Mouse (Mus musculus) hindbrain, embryonic 13.5 days (tissue): ENCODE data around the gene Kif21b. TPM values are rescaled to one million over a fixed set of nuclear protein-coding genes. Genes with fewer than 3 reads are reported as not detected.
A peak's percentile ranks its signal among the peaks of the same experiment; 100 is the strongest.

ENCODE experiments used
- ATAC-seq: fragments of 200-750 bp; cut with Nextera tagmentation; 2 replicates; pipeline ENCODE4 v1.8.0; 2017; ENCODE audit warnings: moderate TSS enrichment; ENCODE audit not compliant: low FRiP score
- H3K27ac ChIP-seq: fragments of 300-500 bp; sonication (generic); 2 replicates; pipeline ENCODE4 v1.5.1; 2015; ENCODE audit warnings: inconsistent platforms, mild to moderate bottlenecking, moderate library complexity
- H3K27me3 ChIP-seq: fragments of 300-500 bp; sonication (generic); 2 replicates; pipeline ENCODE4 v1.6.1; 2015; ENCODE audit warnings: mild to moderate bottlenecking, inconsistent platforms
- H3K36me3 ChIP-seq: fragments of 300-500 bp; sonication (generic); 2 replicates; pipeline ENCODE4 v1.6.1; 2015; ENCODE audit warnings: mild to moderate bottlenecking, inconsistent platforms
- H3K4me1 ChIP-seq: fragments of 300-500 bp; sonication (generic); replicated peaks from 2 replicates; pipeline ENCODE4 v1.6.1; 2015; ENCODE audit warnings: inconsistent platforms
- H3K4me2 ChIP-seq: fragments of 300-500 bp; sonication (generic); 2 replicates; pipeline ENCODE4 v1.6.1; 2015; ENCODE audit warnings: inconsistent platforms, mild to moderate bottlenecking, moderate library complexity
- H3K4me3 ChIP-seq: fragments of 300-500 bp; sonication (generic); 2 replicates; pipeline ENCODE4 v1.5.1; 2015; ENCODE audit warnings: mild to moderate bottlenecking, inconsistent platforms
- H3K9ac ChIP-seq: fragments of 300-500 bp; sonication (generic); 2 replicates; pipeline ENCODE4 v1.6.1; 2015; ENCODE audit warnings: mild to moderate bottlenecking, inconsistent platforms
- H3K9me3 ChIP-seq: fragments of 300-500 bp; sonication (generic); 2 replicates; pipeline ENCODE4 v1.6.1; 2016; ENCODE audit warnings: inconsistent platforms
- WGBS: fragments of 180-500 bp; shearing (Covaris S2); methylation state at CpG from one replicate; pipeline ENCODE4 v1.1.7; 2015; 5-methylcytosine and 5-hydroxymethylcytosine counted together
- polyA plus RNA-seq: library from polyadenylated mRNA; unstranded; fragments of >200 nt; fragmentation: Nextera tagmentation; extraction: Ambion mirVana; gene quantifications from 2 replicates; pipeline ENCODE4 v1.2.1, GENCODE M21; 2015

Gene Kif21b
- polyA plus RNA-seq, 1 experiment from 2014 or later: 43.7 TPM

DNA sequence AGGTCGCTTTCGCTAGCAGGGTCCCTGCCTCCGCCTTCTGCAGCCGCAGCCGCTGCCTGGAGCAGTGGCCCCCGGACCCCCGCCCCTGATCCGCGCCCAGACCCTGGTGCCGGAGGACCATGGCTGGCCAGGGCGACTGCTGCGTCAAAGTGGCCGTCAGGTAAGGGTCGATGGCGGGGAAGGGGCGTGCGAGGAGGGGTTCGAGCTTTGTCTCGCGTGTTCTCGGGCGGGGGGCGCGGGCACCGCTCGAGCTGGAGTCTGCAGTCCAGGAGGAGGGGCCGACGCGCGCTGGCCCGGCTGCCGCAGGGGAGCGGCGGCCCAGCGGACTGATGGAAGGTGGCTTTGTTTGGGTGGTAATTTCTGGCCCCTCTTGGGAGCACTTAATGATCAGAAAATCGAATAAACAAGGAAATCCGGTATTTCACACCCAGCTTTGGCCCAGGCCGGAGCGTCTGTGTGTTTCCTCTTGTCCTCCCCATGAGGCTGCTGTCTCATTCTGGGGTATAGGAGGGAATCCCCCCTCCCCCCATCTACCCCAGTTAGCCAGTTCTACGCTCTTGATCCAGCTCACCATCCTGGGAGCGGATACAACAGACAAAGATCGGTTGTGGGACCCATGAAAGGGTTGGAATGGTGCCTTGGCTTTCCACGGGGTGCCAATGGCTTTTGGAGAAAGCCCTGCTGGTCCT is 558 bp downstream of the Kif21b start:
- Histone ChIP-seq H3K27ac (peak overlapping the region; percentile 97), H3K9me3 (no peaks in the 10 kb centered on the region), H3K9ac (peak overlapping the region; percentile 99), H3K27me3 (peaks cover 12% of the 10 kb centered on the region; the same call in 1 of the 2 replicates), H3K36me3 (peaks cover 3% of the 10 kb centered on the region; the same call in 1 of the 2 replicates), H3K4me1 (peaks cover 77% of the 10 kb centered on the region), H3K4me2 (peak overlapping the region; percentile 82), H3K4me3 (peak overlapping the region; percentile 94)
- peak; percentile 58 for ATAC-seq
- under 1% methylated on average over 43 of the region's 43 CpGs for WGBS

- Histone ChIP-seq H3K9ac (peak overlapping the region; percentile 99), H3K36me3 (peaks cover 4% of the 10 kb centered on the region; the same call in 1 of the 2 replicates), H3K4me1 (peaks cover 85% of the 10 kb centered on the region), H3K4me2 (peak overlapping the region; percentile 82), H3K27me3 (peaks cover 12% of the 10 kb centered on the region; the same call in 1 of the 2 replicates), H3K27ac (peak overlapping the region; percentile 97), H3K4me3 (peak overlapping the region; percentile 94), H3K9me3 (no peaks in the 10 kb centered on the region)
- ATAC-seq: peak; percentile 22
- 25% methylated on average over 10 of the region's 10 CpGs for WGBS
Observed at GRCm38 (mm10) chr1:136132386-136133201, 1.4 kb downstream of the Kif21b start.

DNA sequence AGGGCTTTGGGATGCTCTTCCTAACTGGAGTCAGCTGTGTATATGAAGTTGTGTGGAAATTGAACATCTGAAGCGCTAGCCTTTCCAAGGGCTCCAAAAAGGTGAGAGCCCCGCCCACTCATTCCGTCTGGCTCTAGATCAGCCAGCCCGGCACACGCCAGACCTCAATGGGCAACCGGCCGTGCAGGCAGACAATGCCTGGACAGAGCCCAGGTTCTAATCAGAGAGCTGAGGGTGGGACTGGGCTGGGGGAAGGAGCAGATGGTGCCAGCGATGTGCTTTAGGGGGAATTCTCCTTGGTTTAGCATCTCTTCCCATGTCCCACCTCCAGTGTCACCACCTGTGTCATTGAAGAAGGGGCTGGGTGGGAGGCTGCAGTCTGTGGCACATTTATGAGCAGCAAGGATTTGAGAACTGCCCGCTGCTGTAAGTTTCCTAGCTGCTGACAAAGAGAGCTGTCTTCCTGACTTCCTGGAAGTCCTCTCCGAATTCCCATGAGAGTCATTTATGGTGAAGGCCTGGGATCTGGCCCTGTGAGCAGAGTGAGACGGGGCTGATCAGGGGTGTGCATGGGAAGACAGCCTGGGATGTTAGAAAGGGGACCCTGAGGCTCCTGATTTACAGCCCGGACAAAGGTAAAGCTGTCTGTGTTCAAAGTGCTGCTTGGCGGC is 2.5 kb downstream of the Kif21b start:
- no peak for ATAC-seq
- 32% methylated on average over 13 of the region's 13 CpGs for WGBS
- H3K9ac ChIP-seq: peak overlapping the region; percentile 99

DNA sequence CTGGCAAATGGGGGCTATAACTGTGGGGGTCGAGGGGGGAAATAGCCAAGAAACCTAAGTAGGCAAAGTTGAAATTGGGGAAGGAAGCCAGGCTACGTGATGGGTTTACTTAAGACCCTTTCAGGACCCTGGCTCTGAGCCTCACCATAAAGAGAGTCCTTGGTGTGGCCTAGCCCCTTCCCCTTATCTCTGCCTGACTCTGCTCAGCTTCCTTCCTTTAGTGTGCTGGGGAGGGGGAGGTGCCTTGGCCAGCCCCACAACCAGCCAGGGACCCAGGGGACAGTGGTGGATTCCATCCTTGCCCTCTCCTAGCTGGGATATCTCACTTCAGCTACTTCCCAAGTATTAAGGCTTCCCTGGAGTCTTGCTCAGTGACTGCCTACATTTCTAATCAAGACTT is 3.4 kb downstream of the Kif21b start:
- H3K9ac ChIP-seq: peak overlapping the region; percentile 99
- H3K4me2 ChIP-seq: peak overlapping the region; percentile 82
- H3K9me3 ChIP-seq: no peaks in the 10 kb centered on the region
- H3K27ac ChIP-seq: no peak overlapping the region
- peaks cover 4% of the 10 kb centered on the region; the same call in 1 of the 2 replicates for H3K36me3 ChIP-seq
- H3K4me1 ChIP-seq: peaks cover 88% of the 10 kb centered on the region
- no peak for ATAC-seq
- WGBS: 87% methylated on average over 2 of the region's 2 CpGs
- H3K27me3 ChIP-seq: peaks cover 6% of the 10 kb centered on the region; the same call in 1 of the 2 replicates
- peak overlapping the region; percentile 94 for H3K4me3 ChIP-seq

More for the DNA sequence above, 2.5 kb downstream of the Kif21b start:
- no peaks in the 10 kb centered on the region for H3K9me3 ChIP-seq
- peak overlapping the region; percentile 82 for H3K4me2 ChIP-seq
- peak overlapping the region; percentile 97 for H3K27ac ChIP-seq
- peaks cover 12% of the 10 kb centered on the region; the same call in 1 of the 2 replicates for H3K27me3 ChIP-seq
- peaks cover 88% of the 10 kb centered on the region for H3K4me1 ChIP-seq
- peak overlapping the region; percentile 94 for H3K4me3 ChIP-seq
- H3K36me3 ChIP-seq: peaks cover 4% of the 10 kb centered on the region; the same call in 1 of the 2 replicates

- Histone ChIP-seq H3K9me3 (no peaks in the 10 kb centered on the region), H3K4me2 (peak overlapping the region; percentile 82), H3K9ac (peak overlapping the region; percentile 99; the same call in 1 of the 2 replicates), H3K27me3 (peaks cover under 1% of the 10 kb centered on the region; the same call in 1 of the 2 replicates), H3K4me1 (peaks cover 90% of the 10 kb centered on the region), H3K27ac (no peak overlapping the region), H3K36me3 (peaks cover 4% of the 10 kb centered on the region; the same call in 1 of the 2 replicates), H3K4me3 (peak overlapping the region; percentile 94)
- no peak for ATAC-seq
- 62% methylated on average over 1 of the region's 1 CpGs for WGBS
Observed at GRCm38 (mm10) chr1:136135046-136135445, 3.9 kb downstream of the Kif21b start.

- no peak for ATAC-seq
- WGBS: 64% methylated on average over 6 of the region's 6 CpGs
- H3K36me3 ChIP-seq: peaks cover 4% of the 10 kb centered on the region; the same call in 1 of the 2 replicates
- peak overlapping the region; percentile 63 for H3K9ac ChIP-seq
- H3K27ac ChIP-seq: peak overlapping the region; percentile 70; the same call in 1 of the 2 replicates
- H3K4me3 ChIP-seq: peak overlapping the region; percentile 8; the same call in 1 of the 2 replicates
- no peaks in the 10 kb centered on the region for H3K9me3 ChIP-seq
- peak overlapping the region; percentile 82 for H3K4me2 ChIP-seq
- no peaks in the 10 kb centered on the region for H3K27me3 ChIP-seq
- peaks cover 90% of the 10 kb centered on the region for H3K4me1 ChIP-seq
Observed at GRCm38 (mm10) chr1:136135777-136136444, 4.7 kb downstream of the Kif21b start.

DNA sequence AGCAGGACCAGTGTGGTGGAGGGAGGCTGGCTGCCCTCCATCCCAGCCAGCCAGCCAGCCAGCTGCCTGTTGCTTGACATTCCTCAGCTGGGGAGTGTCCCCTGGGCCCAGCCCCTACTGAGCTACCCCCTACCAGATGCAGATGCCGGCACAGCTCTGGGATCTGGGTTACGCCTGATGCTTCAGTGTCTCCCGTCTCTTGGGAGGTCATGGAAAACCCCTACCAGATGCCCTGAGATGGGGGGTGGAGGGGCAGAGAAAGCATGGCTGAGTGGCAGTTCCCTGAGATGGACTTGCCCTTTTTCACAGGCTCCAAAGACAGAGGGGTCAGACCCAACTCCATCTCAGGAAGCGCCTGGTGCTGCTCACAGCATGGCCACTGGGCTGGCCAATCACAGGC is 5.4 kb downstream of the Kif21b start:
- H3K27ac ChIP-seq: peak overlapping the region; percentile 70
- no peak for ATAC-seq
- H3K4me2 ChIP-seq: peak overlapping the region; percentile 82
- H3K4me3 ChIP-seq: peak overlapping the region; percentile 8
- H3K36me3 ChIP-seq: peaks cover 4% of the 10 kb centered on the region; the same call in 1 of the 2 replicates
- no peaks in the 10 kb centered on the region for H3K9me3 ChIP-seq
- H3K9ac ChIP-seq: peak overlapping the region; percentile 63
- H3K4me1 ChIP-seq: peaks cover 95% of the 10 kb centered on the region
- WGBS: 41% methylated on average over 4 of the region's 4 CpGs
- H3K27me3 ChIP-seq: no peaks in the 10 kb centered on the region

DNA sequence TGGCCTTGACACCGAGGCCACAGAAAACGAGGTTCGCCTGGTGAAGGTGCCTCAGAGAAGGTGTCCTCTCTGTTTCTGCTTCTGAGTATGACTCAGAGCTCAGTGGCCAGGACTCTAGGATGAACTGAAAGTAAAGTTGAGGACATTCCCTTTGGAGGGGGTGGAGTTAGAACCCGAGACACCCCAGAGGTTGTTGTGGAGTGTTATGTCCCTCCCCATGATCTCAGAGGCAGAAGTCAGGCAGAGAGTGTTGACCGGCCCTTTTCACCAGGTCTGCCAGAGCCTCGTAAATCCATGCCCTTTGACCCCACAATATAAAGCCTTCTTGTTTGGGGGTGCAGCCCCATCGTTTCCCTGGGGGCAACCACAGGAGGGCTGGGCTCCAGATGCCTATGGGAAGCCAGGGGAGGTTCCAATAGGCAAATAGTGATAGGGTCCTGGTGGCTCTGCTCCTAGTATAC is 5.9 kb downstream of the Kif21b start:
- WGBS: 26% methylated on average over 7 of the region's 7 CpGs
- peak overlapping the region; percentile 26 for H3K9ac ChIP-seq

DNA sequence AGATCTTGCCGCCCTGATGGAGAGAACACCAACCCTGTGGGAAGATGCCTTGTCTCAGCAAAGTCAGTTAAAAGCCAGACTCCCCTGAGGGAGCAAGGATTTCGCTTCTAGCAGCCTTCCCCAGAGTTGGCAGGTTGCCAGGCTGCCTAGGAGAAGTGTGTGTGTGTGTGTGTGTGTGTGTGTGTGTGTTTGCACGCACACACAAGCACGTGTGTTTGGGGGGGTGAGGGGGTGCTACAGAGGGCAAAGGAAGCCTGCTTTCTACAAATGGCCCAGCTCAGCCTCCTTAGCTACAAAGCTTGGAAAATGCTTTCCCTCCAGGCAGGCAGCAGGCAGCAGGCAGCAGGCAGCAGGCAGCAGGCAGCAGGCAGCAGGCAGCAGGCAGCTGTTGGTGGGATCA is 6.4 kb downstream of the Kif21b start:
- Histone ChIP-seq H3K9ac (peak overlapping the region; percentile 26), H3K27ac (peak overlapping the region; percentile 70), H3K9me3 (no peaks in the 10 kb centered on the region), H3K4me3 (peak overlapping the region; percentile 8; the same call in 1 of the 2 replicates), H3K27me3 (no peaks in the 10 kb centered on the region), H3K36me3 (peaks cover 4% of the 10 kb centered on the region; the same call in 1 of the 2 replicates), H3K4me2 (peak overlapping the region; percentile 82), H3K4me1 (peaks cover 100% of the 10 kb centered on the region)
- ATAC-seq: no peak
- 4% methylated on average over 4 of the region's 4 CpGs for WGBS

More for the DNA sequence above, 5.9 kb downstream of the Kif21b start:
- H3K27ac ChIP-seq: peak overlapping the region; percentile 70
- H3K4me3 ChIP-seq: peak overlapping the region; percentile 8
- H3K27me3 ChIP-seq: no peaks in the 10 kb centered on the region
- peak overlapping the region; percentile 82 for H3K4me2 ChIP-seq
- peaks cover 4% of the 10 kb centered on the region; the same call in 1 of the 2 replicates for H3K36me3 ChIP-seq
- H3K9me3 ChIP-seq: no peaks in the 10 kb centered on the region
- peaks cover 99% of the 10 kb centered on the region for H3K4me1 ChIP-seq
- ATAC-seq: no peak

GRCm38 (mm10) chr1:136138191-136138830 is 7.1 kb downstream of the Kif21b start:
- Histone ChIP-seq H3K4me3 (no peak overlapping the region), H3K27me3 (no peaks in the 10 kb centered on the region), H3K36me3 (peaks cover 4% of the 10 kb centered on the region; the same call in 1 of the 2 replicates), H3K4me2 (peak overlapping the region; percentile 82), H3K27ac (peak overlapping the region; percentile 70; the same call in 1 of the 2 replicates), H3K4me1 (peaks cover 100% of the 10 kb centered on the region), H3K9me3 (no peaks in the 10 kb centered on the region), H3K9ac (peak overlapping the region; percentile 21; the same call in 1 of the 2 replicates)
- 42% methylated on average over 10 of the region's 10 CpGs for WGBS
- ATAC-seq: no peak
